Mouse (Mus musculus): ENCODE data around the gene Bcl2a1b. TPM values are rescaled to one million over a fixed set of nuclear protein-coding genes. Genes with fewer than 3 reads are reported as not detected.
"Not testable (repeated sequence)": the region's sequence is repeated elsewhere in the genome, so short reads cannot be mapped to it uniquely, and the experiment has no call there.

Gene Bcl2a1b
- 1 to 10 TPM in 1 of 2 experiments, under 1 TPM in 1; 0.79 to 1.8 TPM for total RNA-seq (2021)
- long read RNA-seq, experiment 1 = 0 reads
- long read RNA-seq, experiment 2, partial matches to known transcripts = 0 of 1 reads
- long read RNA-seq, experiment 2, other reads (novel, unspliced or antisense) = 0 of 1 reads

DNA sequence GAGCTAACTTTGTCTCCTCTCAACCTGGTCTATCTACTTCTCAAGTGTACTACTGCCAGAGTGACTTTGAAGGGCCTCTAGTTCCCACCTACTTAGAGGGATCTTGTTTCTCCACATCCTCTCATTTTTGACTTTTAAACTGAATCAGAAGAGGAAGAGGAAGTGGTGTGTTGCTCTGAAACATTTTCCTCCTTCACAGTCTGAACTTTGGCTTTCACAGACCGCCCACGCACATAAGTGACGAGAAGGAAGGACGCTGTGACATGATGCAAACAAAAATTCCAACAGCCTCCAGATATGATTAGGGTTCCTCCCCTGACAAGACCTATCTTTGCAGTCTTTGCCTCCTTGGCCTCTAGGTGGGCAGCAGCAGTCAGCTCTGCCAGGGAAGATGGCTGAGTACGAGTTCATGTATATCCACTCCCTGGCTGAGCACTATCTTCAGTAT is at the start of gene Bcl2a1b, which contains the start of gene Gm29094:
Bcl2a1b (plus strand) TSS at position 241 of the 448 bp plus-strand sequence.
Gm29094 (plus strand) TSS at position 411 of the 448 bp plus-strand sequence.
- peak; percentile 22 to 58 for DNase-seq

DNA sequence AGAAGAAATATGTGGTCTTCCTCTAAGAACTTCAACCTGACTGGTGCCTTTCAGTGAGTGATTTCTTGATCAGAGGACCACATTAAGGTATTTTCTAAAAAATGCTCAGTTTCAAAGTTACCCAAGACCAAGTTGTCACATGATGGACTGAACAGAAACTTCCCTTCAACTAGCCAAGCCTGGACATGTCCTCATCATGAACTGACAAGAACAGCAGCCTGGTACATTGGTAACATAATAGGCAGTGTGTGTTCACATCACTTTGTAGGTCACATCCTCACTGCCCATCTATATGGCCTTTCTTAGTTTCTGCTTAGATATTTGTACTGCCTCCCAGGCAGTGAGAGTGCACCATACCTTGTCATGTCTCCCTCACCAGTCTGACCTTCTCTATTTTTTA is 26.5 kb upstream of the Bcl2a1b start:
- not testable (repeated sequence) for DNase-seq

DNA sequence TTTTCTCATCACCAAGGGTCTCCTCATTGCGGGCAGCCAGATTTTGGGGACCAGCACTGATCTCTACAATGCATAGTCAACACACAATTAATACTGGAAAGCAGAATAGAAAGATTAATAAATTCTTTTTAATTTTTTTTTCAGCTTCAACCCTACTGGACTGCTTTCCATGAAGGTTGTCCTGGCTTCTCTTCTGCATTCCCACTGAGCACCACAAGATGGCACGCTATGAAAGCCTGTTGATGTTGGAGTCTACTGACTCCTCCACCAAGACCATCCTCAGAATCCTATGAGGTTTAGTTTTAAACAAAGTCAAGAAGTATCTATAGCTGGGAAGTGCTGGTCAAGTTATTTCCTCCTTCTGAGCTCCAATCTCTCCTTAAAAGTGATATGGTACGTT is 20.2 kb upstream of the Bcl2a1b start:
- peak; percentile 69 to 89 for DNase-seq

DNA sequence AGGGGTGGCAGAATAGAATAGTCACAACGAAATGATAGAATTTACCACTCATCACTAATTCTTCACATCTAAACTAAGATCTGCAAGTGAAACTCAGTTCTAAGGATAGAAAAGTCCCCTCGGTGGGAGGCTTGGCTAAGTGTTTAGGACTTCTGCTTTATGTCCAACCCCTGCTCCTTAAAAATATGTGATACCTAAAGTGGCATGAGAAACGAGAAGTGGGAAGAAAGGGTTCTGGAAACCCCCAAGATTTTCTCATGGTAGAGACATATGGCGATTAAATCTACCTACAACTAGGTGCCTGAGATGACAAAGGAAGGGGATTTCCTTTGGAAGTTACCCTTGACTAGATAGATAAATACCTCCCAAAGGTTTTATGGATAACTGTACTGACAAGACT is 19.5 kb upstream of the Bcl2a1b start:
- DNase-seq = not testable (repeated sequence)

DNA sequence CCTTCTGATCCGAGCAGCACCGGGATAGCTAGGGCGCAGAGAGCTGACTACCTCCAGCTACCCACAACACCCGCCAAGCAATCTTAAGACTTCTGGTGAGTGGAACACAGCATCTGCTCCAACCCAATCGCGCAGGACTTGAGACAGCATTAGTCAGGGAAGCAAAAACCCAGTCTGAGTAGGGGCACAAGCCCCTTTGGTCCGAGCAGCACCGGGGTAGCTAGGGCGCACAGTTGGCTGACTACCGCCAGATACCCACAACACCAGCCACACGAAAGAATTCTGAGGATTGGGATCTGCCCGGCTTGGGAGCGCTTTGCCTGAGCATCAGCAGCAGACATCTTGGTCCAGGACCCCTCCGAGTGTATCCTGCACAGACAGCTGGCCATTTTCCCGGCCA is 12.0 kb upstream of the Bcl2a1b start:
- not testable (repeated sequence) for DNase-seq

DNA sequence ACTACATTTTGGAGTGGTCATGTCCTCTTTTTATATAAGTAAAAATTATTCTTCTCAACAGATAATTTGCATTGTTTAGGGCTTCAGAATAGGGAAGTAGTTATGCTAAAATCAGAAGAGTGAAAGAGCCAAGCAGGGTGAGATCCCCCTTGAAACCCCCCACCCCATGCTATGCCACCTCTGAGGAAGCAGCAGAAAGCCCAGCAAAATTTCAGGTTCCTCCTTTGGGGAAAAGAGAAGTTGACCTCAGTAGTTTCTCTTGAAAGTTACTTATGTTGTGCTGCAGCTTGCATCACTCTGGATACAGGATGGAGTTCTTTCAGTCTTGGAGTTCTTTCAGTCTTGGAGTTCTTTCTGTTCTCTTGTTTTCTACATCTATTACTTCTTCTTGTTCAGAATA is 3.5 kb upstream of the Bcl2a1b start:
- DNase-seq = not testable (repeated sequence)

DNA sequence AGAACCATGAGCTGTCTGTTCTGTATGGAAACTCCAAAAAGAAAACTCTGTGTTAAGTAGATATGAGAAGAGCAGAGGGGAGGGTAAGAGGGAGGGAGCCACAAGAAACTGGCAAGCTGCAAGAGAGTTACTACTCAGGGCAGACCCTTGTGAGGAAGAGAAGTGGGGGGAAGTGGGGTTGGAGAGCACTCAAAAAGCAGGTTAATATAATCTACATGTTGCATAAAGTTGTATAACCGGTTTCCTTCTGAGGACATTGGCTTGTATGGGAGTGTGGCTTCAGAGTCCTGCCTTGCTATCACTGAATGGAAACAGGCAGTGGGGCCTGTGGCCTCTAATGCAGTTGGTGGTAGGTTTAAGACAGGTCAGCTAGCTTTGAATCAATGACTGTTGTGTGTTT is 1.5 kb upstream of the Bcl2a1b start:
- not testable (repeated sequence) for DNase-seq

DNA sequence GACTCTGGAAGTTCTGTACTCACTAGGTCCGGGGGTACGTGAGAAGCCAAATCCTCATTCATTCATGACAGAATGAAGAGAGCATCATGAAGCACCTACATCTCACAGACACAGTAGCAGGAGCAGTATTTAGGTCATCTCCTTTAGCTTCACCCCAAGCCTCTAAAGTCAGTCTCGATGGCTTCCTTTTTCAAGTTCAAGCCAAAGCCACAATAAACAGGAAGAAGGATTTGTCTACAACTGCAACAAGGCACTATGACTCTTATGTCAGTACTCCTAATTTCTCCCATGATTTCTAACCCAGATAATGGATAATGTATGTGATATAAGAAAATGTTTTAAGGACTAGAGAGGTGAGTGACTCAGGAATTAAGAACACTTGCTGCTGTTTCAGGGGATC is 660 bp upstream of the Bcl2a1b start:
- not testable (repeated sequence) for DNase-seq

DNA sequence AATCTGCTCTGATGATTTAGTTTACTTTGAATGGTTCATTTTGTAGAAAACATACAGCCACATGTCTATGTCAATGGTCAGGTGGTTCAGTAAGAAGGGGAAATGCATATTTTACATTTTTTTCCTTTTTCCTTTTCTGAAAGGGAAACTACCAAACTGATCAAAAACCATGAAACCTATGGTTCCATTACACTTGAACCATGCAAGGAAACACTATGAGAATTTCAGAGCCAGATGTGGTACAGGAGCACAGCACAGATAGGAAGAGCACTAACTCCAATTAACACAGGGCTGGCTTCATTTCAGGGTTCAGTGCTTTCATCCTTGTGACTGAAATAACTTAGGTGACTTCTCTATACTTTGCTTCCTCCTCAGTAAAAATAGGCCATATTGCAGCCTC is 3.2 kb downstream of the Bcl2a1b start:
- not testable (repeated sequence) for DNase-seq

DNA sequence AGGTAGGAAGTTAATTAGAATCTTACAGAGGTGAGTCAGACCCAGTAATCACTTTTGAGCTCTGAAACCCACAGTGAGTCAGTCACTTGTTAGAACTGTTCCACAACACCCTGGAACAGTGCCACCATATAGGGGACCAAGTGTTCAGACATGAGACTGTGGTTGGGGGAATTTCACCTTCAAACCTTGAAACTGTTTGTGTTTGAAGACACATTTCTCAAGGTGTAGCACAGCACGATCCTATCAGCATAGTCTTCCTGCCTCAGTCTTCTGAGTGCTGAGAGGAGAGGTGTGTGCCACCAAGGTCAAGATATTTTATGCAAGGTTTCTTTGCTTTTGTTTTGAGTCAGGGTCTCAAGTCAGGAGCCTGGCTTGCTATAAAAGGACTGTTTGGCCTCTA is 9.9 kb downstream of the Bcl2a1b start:
- DNase-seq = not testable (repeated sequence)

DNA sequence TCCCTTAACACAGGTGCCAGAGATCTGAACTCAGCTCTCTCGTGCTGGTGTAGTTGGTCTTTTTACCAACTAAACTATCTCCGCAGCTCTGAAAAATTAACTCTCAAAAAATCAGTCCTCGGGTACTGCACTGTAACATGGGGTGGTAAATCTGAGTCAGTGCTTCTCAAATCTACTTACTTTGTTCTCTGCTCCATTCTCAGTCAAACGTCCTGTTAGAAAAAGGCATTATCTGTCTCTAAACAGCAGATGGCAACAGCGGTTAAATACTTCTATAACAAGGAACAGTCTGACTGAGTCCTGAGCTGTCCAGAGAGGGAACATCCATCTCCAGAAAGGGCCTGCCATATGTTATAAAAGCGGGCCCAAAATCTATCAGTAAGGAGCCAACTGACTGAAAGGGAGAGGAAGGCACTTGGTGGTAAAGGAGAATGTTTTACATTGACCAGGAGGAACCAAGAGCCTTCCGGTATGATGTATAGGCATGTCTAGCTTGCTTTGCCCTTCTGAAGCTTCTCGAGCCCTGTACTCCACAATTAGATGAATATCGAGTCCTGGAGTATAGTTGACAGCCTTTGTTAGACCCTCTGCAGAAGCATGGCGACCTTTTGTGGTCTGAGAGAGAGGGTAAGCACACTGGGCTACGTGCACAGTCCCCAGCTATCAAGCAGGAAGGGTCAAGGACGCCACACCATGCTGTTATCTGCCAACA is 11.5 kb downstream of the Bcl2a1b start, which contains the start of gene Mthfs:
Mthfs (plus strand) TSS at position 324 of the 712 bp plus-strand sequence.
- DNase-seq = peak; percentile 23 to 47

DNA sequence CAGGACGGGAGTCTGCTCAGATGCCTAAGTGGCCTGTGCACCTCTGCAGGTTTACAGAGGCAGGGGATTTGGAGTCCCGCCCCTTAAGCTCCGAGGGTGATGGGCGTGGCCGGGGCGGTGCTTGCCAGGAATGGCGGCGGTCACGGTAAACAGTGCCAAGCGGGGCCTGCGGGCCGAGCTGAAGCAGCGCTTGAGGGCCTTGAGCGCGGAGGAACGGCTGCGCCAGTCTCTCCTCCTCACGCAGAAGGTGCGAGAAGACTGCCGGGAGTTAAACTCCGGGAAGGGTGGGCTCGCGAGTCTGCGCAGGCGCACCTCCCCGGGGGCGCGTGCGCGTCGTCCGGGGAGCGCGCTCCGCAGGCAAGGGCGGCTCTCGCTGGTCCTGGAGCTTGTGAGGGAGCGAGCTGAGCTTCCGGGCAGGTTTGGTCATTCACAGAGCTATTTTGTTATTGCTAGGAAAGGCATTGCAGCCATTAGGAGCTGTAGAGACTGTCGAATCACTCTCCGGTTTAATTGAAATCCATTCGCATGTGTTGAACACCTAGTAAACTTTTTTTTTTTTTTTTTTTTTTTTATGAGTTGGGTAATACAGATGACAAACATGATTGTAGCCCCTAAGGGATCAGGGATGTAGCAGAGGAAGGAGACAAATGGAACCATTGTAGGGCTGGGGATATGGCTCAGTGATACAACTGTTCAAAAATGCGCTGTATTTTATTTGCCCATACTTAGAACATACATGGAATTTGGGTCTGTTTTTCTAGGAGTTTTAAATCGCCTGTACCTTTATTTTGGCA is 12.3 kb downstream of the Bcl2a1b start:
- peak; percentile 95 for DNase-seq

DNA sequence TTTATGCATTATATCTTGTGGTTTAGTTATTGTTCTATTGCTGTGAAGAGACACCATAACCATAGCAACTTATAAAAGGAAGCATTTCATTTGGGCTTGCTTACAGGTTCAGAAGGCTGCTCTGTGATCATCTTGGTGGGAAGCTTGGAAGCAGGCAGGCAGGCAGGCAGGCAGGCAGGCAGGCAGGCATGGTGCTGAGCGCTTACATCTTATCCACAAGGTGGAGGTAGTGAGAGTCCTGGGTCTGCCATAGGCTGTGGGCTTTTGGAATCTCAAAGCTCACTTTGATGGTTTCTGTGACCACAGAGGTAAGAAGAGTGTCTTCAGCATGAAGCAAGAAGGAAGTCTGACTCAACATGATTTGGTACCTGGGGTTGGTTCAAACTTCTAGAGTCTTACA is 13.4 kb downstream of the Bcl2a1b start:
- DNase-seq = peak; percentile 19 to 42

DNA sequence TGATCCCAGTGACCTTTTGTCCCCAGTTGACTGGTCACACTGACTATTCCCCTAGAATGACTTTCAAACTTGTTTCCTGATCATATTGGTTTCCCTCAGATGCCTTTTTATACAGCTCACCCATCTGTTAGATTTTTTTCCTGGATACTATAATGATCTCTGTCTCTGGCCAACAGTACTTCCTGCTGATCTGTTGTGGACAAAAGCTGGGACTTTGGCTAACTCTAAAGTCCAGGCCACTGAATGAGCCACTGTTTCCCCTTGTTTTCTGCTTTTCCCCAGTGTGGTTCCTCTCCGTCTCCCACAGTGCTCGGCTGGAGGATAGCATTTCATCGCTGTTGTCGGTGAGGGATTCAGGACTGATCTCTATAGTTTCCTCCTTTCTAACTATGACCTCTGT is 19.2 kb downstream of the Bcl2a1b start:
- not testable (repeated sequence) for DNase-seq

DNA sequence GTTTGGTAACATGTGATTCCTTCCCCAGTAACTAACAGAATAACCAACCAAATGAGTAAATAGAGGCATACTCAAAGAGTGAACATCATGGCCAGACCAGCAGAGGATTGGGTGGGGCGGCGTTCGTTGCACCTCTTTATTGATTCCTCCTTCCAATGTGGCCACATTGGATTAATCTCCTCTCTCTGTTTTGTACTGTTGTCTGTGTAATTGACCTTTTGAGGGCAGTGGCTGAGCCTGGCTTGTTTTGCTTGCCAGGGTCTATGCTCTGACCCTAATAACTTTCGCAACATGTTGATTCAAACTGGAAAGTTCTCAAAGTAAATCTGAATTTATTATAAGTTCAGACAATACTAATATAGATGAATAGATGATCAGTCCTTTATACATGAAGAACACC is 20.7 kb downstream of the Bcl2a1b start:
- DNase-seq = not testable (repeated sequence)

DNA sequence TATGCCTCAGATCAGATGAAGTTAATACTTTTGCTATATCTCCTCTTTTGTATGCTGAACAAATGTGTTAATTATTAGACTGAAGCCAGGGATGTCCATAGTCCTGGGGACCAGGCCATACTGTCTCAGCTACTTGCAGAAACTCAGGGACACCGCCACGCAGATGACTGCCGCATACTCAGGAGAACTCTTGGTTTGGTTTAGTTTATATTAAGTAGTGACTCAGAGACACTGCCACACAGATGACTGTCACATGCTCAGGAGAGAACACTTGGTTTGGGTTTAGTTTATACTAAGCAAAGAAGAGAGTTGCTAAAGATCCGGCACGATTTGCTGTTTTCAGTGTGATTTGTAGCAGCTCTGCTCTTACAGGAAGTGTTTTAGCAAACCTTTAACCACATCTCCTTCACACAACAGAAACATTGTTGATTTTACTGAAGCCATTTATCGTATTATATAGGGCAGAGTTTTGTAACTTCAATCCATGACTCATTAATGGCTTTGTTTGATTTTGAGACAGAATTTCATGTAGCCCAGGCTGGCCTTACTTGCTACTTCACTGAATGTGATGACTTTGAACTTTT is 21.8 kb downstream of the Bcl2a1b start:
- DNase-seq = not testable (repeated sequence)

DNA sequence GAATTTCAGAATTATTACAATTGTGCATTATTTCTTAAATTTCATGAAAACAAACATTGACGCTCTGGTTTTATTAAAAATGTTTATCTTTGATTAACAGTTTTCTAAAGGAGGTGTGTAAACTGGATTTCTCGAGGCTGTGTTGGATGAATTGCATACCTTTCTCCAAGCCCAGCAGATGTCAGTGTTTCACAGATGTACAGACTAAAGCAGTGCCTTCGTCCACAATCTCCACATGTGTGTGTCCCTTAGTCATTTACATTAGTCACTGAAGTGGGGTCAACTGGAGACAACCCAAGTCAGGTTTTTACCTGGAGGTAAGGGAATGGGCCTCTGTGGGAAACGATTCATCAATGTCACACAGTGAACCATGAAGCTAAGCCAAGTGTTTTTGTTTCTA is 27.1 kb downstream of the Bcl2a1b start:
- DNase-seq = peak; percentile 18 to 33

DNA sequence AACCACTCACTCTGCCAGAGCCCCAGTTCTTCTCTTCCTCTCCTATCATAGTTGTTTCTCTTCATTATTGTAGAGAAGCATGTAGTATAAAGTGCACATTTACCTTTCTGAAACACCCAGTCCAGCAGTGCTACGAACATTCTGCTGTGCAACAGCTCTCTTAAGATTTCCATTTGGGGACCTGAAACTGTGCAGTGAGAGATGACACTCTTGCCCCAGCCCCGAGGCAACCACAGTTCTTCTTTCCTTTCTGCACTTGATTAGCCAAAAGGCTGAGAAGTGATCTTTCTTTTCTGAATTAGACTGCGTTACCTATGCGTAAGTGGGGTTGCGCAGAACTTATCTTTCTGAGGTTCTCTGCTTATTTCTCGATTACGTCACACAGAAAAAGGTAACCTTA is 29.1 kb downstream of the Bcl2a1b start:
- DNase-seq = no peak

DNA sequence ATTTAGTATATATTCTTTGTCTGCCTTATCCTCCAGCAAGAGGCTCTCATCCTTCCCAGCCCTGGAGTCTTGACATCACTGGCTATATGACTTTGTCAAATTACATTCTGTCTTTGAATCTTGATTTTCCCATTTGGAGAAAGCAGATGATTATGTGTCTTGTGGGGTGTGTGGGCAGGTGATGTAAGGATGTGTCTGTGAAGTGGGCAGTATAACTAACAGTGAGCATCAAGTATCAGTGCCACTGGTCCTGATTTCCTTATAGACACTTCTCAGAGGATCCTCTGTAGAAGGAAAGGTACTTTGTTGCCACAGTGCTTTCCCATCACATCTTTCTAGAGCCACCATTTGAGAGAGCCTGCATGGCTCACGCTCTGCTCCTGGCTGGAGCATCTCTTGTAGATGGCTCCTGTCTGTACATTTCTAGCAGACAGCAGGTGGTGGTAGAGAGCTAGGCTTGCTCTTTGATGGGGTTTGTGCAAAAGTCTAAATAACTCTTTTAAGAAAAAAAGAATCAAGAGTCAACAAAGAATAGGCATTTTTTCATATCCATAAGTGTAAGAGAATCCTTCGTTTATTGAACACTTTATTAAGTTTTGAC is 32.0 kb downstream of the Bcl2a1b start:
- peak; percentile 13 to 51 for DNase-seq

DNA sequence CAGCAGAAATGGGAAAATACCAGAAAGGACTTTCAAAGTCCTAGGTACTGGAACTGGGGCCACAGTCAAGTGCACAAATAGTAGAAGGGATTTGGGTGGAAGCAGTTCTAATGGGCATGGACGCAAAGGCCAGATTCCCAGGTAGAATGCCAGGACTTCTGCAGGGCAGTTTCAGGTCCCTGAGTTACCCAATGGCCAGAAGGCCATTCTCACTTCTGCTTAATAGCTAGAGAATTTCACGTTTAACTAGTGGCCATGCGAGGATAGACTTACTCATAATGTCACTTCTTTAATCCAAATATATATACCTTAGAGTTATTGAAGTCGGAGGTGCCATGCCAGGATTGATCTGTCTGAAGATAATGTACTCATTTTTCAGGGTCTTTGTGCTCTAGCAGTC is 38.1 kb downstream of the Bcl2a1b start:
- DNase-seq = not testable (repeated sequence)

DNA sequence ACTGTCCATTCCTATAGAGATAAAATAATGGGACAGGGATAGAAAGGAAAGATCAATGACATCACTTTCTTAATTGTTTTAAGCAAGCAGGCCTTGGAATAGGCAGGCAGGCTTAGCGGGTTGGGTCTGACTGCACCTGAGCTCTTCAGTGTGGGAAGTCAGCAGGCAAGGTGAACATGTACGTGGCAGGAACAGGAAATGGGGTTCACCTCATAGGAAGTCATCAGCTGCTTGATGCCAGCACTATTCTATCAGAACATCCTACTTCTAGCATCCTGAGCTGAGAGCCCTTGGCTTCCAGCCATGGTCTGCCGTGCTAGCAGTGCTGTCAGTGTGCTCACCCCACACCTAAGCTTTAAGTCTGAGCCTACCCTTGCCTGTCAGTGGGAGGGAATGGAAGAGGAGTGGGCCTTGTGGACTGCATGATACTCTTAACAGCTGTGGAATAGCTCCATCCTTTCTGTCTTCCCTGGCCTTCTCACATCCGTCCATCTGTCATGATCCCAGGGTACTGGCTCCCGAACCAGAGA is 40.0 kb downstream of the Bcl2a1b start:
- not testable (repeated sequence) for DNase-seq
